Mouse (Mus musculus): ENCODE measurements around the gene Nxpe5. TPM values are rescaled to one million over a fixed set of nuclear protein-coding genes. Genes with fewer than 3 reads are reported as not detected.

Gene Nxpe5
- polyA plus RNA-seq, 1 experiment from 2014 or later = not detected

GRCm38 (mm10) chr5:138228026-138228425 is 2.3 kb downstream of the Nxpe5 start:
- no peak for DNase-seq (ENCODE audit: low spot score)
- no peaks in the 10 kb centered on the region for H3K4me1 ChIP-seq (ENCODE audit: control insufficient read depth, insufficient read depth, low read length)
- H3K4me3 ChIP-seq (ENCODE audit: low read depth, low read length) = no peak overlapping the region
- H3K27me3 ChIP-seq (replicated peaks; ENCODE audit: control insufficient read depth, insufficient read depth, low read length) = no peaks in the 10 kb centered on the region
- WGBS = 62% methylated on average over 3 of the region's 3 CpGs
- no peak for ATAC-seq (ENCODE audit: low read depth)
- H3K36me3 ChIP-seq (ENCODE audit: control insufficient read depth, insufficient read depth, low read length) = no peaks in the 10 kb centered on the region
- no peak overlapping the region for H3K9ac ChIP-seq (ENCODE audit: low read depth, low read length)
- no peak overlapping the region for H3K4me2 ChIP-seq (ENCODE audit: low read depth, low read length)
- H3K9me3 ChIP-seq (ENCODE audit: control insufficient read depth, low read length) = no peaks in the 10 kb centered on the region
- H3K27ac ChIP-seq (replicated peaks; ENCODE audit: low read depth, low read length) = no peak overlapping the region

- H3K36me3 ChIP-seq (ENCODE audit: control insufficient read depth, insufficient read depth, low read length) = no peaks in the 10 kb centered on the region
- whole genome bisulfite sequencing = 94% methylated on average over 3 of the region's 3 CpGs
- DNase-seq (ENCODE audit: low spot score) = no peak
These were observed 3.8 kb downstream of the Nxpe5 start for GRCm38 (mm10) chr5:138229511-138229910.

DNA sequence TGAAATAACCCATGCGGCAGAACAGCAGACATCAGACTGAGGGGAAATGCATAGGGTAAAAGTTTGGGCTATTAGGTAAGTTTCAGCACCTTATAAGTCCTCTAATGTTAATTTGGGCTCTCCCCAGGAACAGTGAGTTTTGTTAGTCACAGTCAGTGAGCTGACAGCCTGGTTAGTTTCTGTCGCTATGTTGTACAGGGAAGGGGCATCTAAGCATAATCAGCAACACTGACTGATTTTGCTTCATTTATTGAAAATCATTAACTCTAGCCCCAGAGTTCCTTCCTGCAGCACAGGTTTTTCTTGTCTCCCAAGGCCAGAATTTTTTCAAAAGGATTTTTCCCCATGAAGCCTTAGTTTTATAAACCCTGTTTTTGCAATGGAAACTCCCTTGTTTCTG is 8.1 kb downstream of the Nxpe5 start:
- Histone ChIP-seq H3K9me3 (ENCODE audit: control insufficient read depth, low read length) (no peaks in the 10 kb centered on the region), H3K4me2 (ENCODE audit: low read depth, low read length) (no peak overlapping the region), H3K27me3 (replicated peaks; ENCODE audit: control insufficient read depth, insufficient read depth, low read length) (no peaks in the 10 kb centered on the region), H3K4me1 (ENCODE audit: control insufficient read depth, insufficient read depth, low read length) (no peaks in the 10 kb centered on the region), H3K27ac (replicated peaks; ENCODE audit: low read depth, low read length) (no peak overlapping the region), H3K4me3 (ENCODE audit: low read depth, low read length) (no peak overlapping the region), H3K36me3 (ENCODE audit: control insufficient read depth, insufficient read depth, low read length) (no peaks in the 10 kb centered on the region), H3K9ac (ENCODE audit: low read depth, low read length) (no peak overlapping the region)
- DNase-seq (ENCODE audit: low spot score) (no peak), ATAC-seq (ENCODE audit: low read depth) (no peak)
- WGBS = 83% methylated on average over 2 of the region's 2 CpGs

More at GRCm38 (mm10) chr5:138229511-138229910, 3.8 kb downstream of the Nxpe5 start:
- Histone ChIP-seq H3K4me1 (ENCODE audit: control insufficient read depth, insufficient read depth, low read length) (no peaks in the 10 kb centered on the region), H3K27me3 (replicated peaks; ENCODE audit: control insufficient read depth, insufficient read depth, low read length) (no peaks in the 10 kb centered on the region), H3K9ac (ENCODE audit: low read depth, low read length) (no peak overlapping the region), H3K9me3 (ENCODE audit: control insufficient read depth, low read length) (no peaks in the 10 kb centered on the region), H3K4me3 (ENCODE audit: low read depth, low read length) (no peak overlapping the region), H3K27ac (replicated peaks; ENCODE audit: low read depth, low read length) (no peak overlapping the region), H3K4me2 (ENCODE audit: low read depth, low read length) (no peak overlapping the region)
- no peak for ATAC-seq (ENCODE audit: low read depth)

DNA sequence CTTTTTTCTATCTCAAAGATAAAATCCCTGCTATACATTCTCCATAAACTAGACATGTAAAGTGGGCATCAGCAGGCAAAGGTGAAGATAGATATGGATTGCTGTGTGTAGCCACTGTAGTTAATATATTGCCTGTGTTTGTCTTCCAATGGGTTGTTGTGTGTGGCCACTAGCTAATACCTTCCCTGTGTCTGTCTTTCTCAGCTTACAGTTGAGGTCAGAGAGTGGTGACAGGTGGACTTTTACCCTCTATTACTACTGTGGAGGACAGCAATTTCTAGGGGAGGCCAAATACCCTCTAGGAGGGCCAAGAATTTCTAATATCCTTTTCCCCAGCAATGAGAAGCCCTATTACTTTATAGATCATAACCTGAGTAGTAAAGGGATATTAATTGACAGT is 8.5 kb downstream of the Nxpe5 start:
- Histone ChIP-seq H3K4me1 (ENCODE audit: control insufficient read depth, insufficient read depth, low read length) (no peaks in the 10 kb centered on the region), H3K36me3 (ENCODE audit: control insufficient read depth, insufficient read depth, low read length) (no peaks in the 10 kb centered on the region), H3K27me3 (replicated peaks; ENCODE audit: control insufficient read depth, insufficient read depth, low read length) (no peaks in the 10 kb centered on the region), H3K9ac (ENCODE audit: low read depth, low read length) (no peak overlapping the region), H3K4me3 (ENCODE audit: low read depth, low read length) (no peak overlapping the region), H3K9me3 (ENCODE audit: control insufficient read depth, low read length) (no peaks in the 10 kb centered on the region), H3K27ac (replicated peaks; ENCODE audit: low read depth, low read length) (no peak overlapping the region), H3K4me2 (ENCODE audit: low read depth, low read length) (no peak overlapping the region)
- DNase-seq (ENCODE audit: low spot score) (no peak), ATAC-seq (ENCODE audit: low read depth) (no peak)

GRCm38 (mm10) chr5:138241511-138241910 is 15.8 kb downstream of the Nxpe5 start:
- Histone ChIP-seq H3K9ac (ENCODE audit: low read depth, low read length) (no peak overlapping the region), H3K27me3 (replicated peaks; ENCODE audit: control insufficient read depth, insufficient read depth, low read length) (no peaks in the 10 kb centered on the region), H3K4me1 (ENCODE audit: control insufficient read depth, insufficient read depth, low read length) (no peaks in the 10 kb centered on the region), H3K36me3 (ENCODE audit: control insufficient read depth, insufficient read depth, low read length) (no peaks in the 10 kb centered on the region), H3K4me2 (ENCODE audit: low read depth, low read length) (no peak overlapping the region), H3K9me3 (ENCODE audit: control insufficient read depth, low read length) (no peaks in the 10 kb centered on the region), H3K27ac (replicated peaks; ENCODE audit: low read depth, low read length) (no peak overlapping the region), H3K4me3 (ENCODE audit: low read depth, low read length) (no peak overlapping the region)
- 29% methylated on average over 2 of the region's 2 CpGs for WGBS
- DNase-seq (ENCODE audit: low spot score) (no peak), ATAC-seq (ENCODE audit: low read depth) (no peak)

DNA sequence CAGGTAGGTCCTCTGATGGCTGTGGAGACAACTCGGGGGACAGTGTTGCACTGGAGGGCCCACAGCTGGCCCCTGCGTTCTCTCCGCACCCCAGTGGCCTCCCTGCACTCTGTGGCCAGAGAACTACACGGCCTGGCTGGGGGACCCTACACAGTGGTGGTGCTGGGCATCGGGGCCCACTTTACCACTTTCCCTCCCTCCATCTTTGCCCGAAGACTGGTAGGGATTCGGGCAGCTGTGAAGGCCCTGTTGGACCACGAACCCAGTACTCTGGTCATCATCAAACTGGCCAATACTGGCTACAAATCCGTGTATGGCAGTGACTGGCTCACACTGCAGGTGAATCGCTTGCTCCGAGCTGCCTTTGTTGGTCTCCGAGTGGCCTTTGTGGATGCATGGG is 25.4 kb downstream of the Nxpe5 start:
- no peak overlapping the region for H3K4me2 ChIP-seq (ENCODE audit: low read depth, low read length)
- H3K9ac ChIP-seq (ENCODE audit: low read depth, low read length) = no peak overlapping the region
- 79% methylated on average over 12 of the region's 12 CpGs for WGBS
- H3K27me3 ChIP-seq (replicated peaks; ENCODE audit: control insufficient read depth, insufficient read depth, low read length) = no peaks in the 10 kb centered on the region
- H3K4me1 ChIP-seq (ENCODE audit: control insufficient read depth, insufficient read depth, low read length) = peaks cover 5% of the 10 kb centered on the region; the same call in 1 of the 2 replicates
- no peak overlapping the region for H3K4me3 ChIP-seq (ENCODE audit: low read depth, low read length)
- H3K9me3 ChIP-seq (ENCODE audit: control insufficient read depth, low read length) = no peaks in the 10 kb centered on the region; the same call in 1 of the 2 replicates
- ATAC-seq (ENCODE audit: low read depth) (no peak), DNase-seq (ENCODE audit: low spot score) (no peak)
- H3K36me3 ChIP-seq (ENCODE audit: control insufficient read depth, insufficient read depth, low read length) = no peaks in the 10 kb centered on the region
- H3K27ac ChIP-seq (replicated peaks; ENCODE audit: low read depth, low read length) = no peak overlapping the region

- H3K9ac ChIP-seq (ENCODE audit: low read depth, low read length) = no peak overlapping the region
- WGBS = 88% methylated on average over 3 of the region's 3 CpGs
- ATAC-seq (ENCODE audit: low read depth) = no peak
- H3K4me1 ChIP-seq (ENCODE audit: control insufficient read depth, insufficient read depth, low read length) = peaks cover 8% of the 10 kb centered on the region; the same call in 1 of the 2 replicates
- H3K36me3 ChIP-seq (ENCODE audit: control insufficient read depth, insufficient read depth, low read length) = 0 out of 2 replicates have a peak, but pooled peaks cover 2% of the 10 kb centered on the region
- H3K27me3 ChIP-seq (replicated peaks; ENCODE audit: control insufficient read depth, insufficient read depth, low read length) = no peaks in the 10 kb centered on the region
- no peaks in the 10 kb centered on the region; the same call in 1 of the 2 replicates for H3K9me3 ChIP-seq (ENCODE audit: control insufficient read depth, low read length)
- H3K4me2 ChIP-seq (ENCODE audit: low read depth, low read length) = no peak overlapping the region
- no peak for DNase-seq (ENCODE audit: low spot score)
- H3K4me3 ChIP-seq (ENCODE audit: low read depth, low read length) = no peak overlapping the region
- H3K27ac ChIP-seq (replicated peaks; ENCODE audit: low read depth, low read length) = no peak overlapping the region
These were observed 27.4 kb downstream of the Nxpe5 start for GRCm38 (mm10) chr5:138253061-138253460.

DNA sequence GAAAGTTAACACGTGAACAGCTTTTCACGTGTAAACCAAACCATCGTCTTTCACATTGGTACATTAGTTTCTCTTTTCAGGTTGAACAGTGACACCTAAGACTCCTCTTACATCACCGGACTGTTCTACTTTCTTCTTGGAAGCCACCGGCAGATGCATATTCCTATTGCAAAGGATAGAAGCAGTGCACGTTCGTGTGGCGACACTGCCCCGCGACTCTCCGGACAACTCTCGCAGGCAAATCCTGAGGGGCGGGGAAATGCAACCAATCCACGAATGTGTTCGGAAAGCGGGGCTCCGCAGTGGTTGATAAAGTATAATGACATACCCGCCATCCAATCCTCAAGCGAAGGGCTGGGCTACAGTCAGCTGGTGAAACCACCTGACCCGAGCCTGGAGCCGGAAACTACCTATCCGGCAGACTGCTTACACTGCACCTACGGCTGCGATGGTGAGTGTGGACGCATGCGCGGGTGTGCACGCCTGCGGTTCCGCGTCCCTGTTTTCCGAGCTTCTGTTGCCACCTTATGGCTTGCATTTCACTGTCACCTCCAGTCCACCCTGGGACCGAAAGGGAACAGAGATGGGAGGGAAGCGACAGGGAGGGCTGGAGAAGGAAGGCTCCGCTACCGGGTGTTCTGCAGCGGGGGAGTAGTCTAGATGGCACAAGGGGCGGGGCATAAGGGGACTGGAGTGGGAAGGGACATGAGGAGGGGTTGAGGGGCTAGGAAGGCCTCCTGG is 29.8 kb downstream of the Nxpe5 start, which contains the start of gene Lamtor4:
Gene Lamtor4, plus strand, starts transcription at position 130 of the 741 bp plus-strand sequence.
- H3K36me3 ChIP-seq (ENCODE audit: control insufficient read depth, insufficient read depth, low read length) = peaks cover 20% of the 10 kb centered on the region
- H3K4me2 ChIP-seq (ENCODE audit: low read depth, low read length) = peak within 1 kb of the TSS; percentile 89
- H3K9ac ChIP-seq (ENCODE audit: low read depth, low read length) = peak within 1 kb of the TSS; percentile 70
- H3K4me1 ChIP-seq (ENCODE audit: control insufficient read depth, insufficient read depth, low read length) = peaks cover 8% of the 10 kb centered on the region; the same call in 1 of the 2 replicates
- no peaks in the 10 kb centered on the region; the same call in 1 of the 2 replicates for H3K9me3 ChIP-seq (ENCODE audit: control insufficient read depth, low read length)
- no peaks in the 10 kb centered on the region for H3K27me3 ChIP-seq (replicated peaks; ENCODE audit: control insufficient read depth, insufficient read depth, low read length)
- peak within 1 kb of the TSS; percentile 59 for H3K27ac ChIP-seq (replicated peaks; ENCODE audit: low read depth, low read length)
- H3K4me3 ChIP-seq (ENCODE audit: low read depth, low read length) = peak within 1 kb of the TSS; percentile 71
- under 1% methylated on average over 38 of the region's 38 CpGs for WGBS
- DNase-seq (ENCODE audit: low spot score) = peak; percentile 99
- peak; percentile 100 for ATAC-seq (ENCODE audit: low read depth)

GRCm38 (mm10) chr5:138256094-138256467 is 30.4 kb downstream of the Nxpe5 start:
- Histone ChIP-seq H3K27me3 (replicated peaks; ENCODE audit: control insufficient read depth, insufficient read depth, low read length) (no peaks in the 10 kb centered on the region), H3K4me1 (ENCODE audit: control insufficient read depth, insufficient read depth, low read length) (peaks cover 8% of the 10 kb centered on the region; the same call in 1 of the 2 replicates), H3K27ac (replicated peaks; ENCODE audit: low read depth, low read length) (peak overlapping the region; percentile 59), H3K36me3 (ENCODE audit: control insufficient read depth, insufficient read depth, low read length) (peaks cover 26% of the 10 kb centered on the region), H3K9me3 (ENCODE audit: control insufficient read depth, low read length) (no peaks in the 10 kb centered on the region; the same call in 1 of the 2 replicates), H3K9ac (ENCODE audit: low read depth, low read length) (peak overlapping the region; percentile 70), H3K4me3 (ENCODE audit: low read depth, low read length) (peak overlapping the region; percentile 71), H3K4me2 (ENCODE audit: low read depth, low read length) (peak overlapping the region; percentile 89)
- ATAC-seq (ENCODE audit: low read depth) = no peak; the same call in 1 of the 2 replicates
- no peak for DNase-seq (ENCODE audit: low spot score)
- 16% methylated on average over 6 of the region's 7 CpGs for WGBS

All from embryonic facial prominence, embryonic 14.5 days (tissue).